Mouse (Mus musculus) kidney, adult 2 months (tissue): ENCODE data around the gene Pitx1.

Experiments used
- CTCF ChIP-seq: fragments of 200-500 bp; conservative IDR thresholded peaks from 2 replicates; pipeline ENCODE4 v1.5.1; 2011; ENCODE audit warnings: low read depth, mild to moderate bottlenecking, control low read depth, low read length, moderate library complexity, mixed read lengths; ENCODE audit not compliant: insufficient read depth, insufficient read length
- POLR2A ChIP-seq: fragments of 200-500 bp; IDR thresholded peaks from one replicate; pipeline ENCODE4 v1.6.1; 2011; ENCODE audit warnings: low read depth, low read length, control low read depth

GRCm38 (mm10) chr13:55836142-55836625 is at the start of gene Pitx1:
- TF ChIP-seq CTCF: no peak
- TF ChIP-seq POLR2A: no peak
